Mouse (Mus musculus) Patski (cell line): ENCODE measurements at regions not wholly inside any gene's neighbourhood (a gene's known extent, or its start where the extent isn't known, plus 50 kb on each side); places are given as distances from the start of the nearest gene placed in this dataset.
"Not testable (repeated sequence)": the region's sequence is repeated elsewhere in the genome, so short reads cannot be mapped to it uniquely, and the experiment has no call there.

ENCODE experiments used
- ATAC-seq: fragments of 100-300 bp; one replicate; pipeline ENCODE4 v1.8.0; 2021
- CTCF ChIA-PET: fragments of 350-600 bp; sonication (Branson Sonifier 250); formaldehyde crosslinking; loops from one replicate; lab custom pipeline; 2022; ENCODE audit warnings: inconsistent platforms; lab: Charles Lee
- POLR2A ChIA-PET: fragments of 350-600 bp; sonication (Branson Sonifier 250); formaldehyde crosslinking; loops from one replicate; lab custom pipeline; 2022; ENCODE audit warnings: antibody characterized with exemption, inconsistent platforms; lab: Charles Lee
- DNase-seq: peaks from one replicate; pipeline ENCODE4 v3.0.0-alpha.2; 2011; ENCODE audit warnings: low read depth, low spot score
- H3K27me3 ChIP-seq: fragments of 371-371 bp; one replicate; pipeline ENCODE4 v1.5.1; 2021
- CTCF ChIP-seq: fragments of 100-300 bp; IDR thresholded peaks from one replicate; pipeline ENCODE4 v1.5.1; 2021
- in situ Hi-C: fragments of 300-500 bp; cut with MboI; formaldehyde crosslinking; loops from 3 replicates; pipeline ENCODE4 v1.11.1; 2018; ENCODE audit warnings: low pct_unique_long_range_greater_than_20kb, mixed read lengths

GRCm38 (mm10) chr19:35034408-35034807 is 112.2 kb downstream of the Kif20b start:
- POLR2A ChIA-PET, result no interaction called here
- DNase-seq (no peak), ATAC-seq (no peak)
- peaks cover 7% of the 10 kb centered on the region for H3K27me3 ChIP-seq
- in situ Hi-C loops, result no loop called here
- CTCF ChIA-PET, result no interaction called here
- no peak for TF ChIP-seq CTCF

GRCm38 (mm10) chr19:35045576-35045975 is 123.4 kb downstream of the Kif20b start:
- DNase-seq, result no peak
- no peak for ATAC-seq
- ChIA-PET CTCF (no interaction called here), POLR2A (no interaction called here)
- peaks cover 38% of the 10 kb centered on the region for H3K27me3 ChIP-seq
- TF ChIP-seq CTCF, result no peak
- in situ Hi-C loops, result no loop called here

- ATAC-seq (no peak), DNase-seq (no peak)
- ChIA-PET POLR2A (no interaction called here), CTCF (no interaction called here)
- H3K27me3 ChIP-seq, result peaks cover 61% of the 10 kb centered on the region
- TF ChIP-seq CTCF, result no peak
- in situ Hi-C loops, result no loop called here
Measured at GRCm38 (mm10) chr19:35066352-35066935, 144.3 kb downstream of the Kif20b start.

GRCm38 (mm10) chr19:35081126-35081525 is 159.0 kb downstream of the Kif20b start:
- ChIA-PET POLR2A (no interaction called here), CTCF (no interaction called here)
- peaks cover 26% of the 10 kb centered on the region for H3K27me3 ChIP-seq
- in situ Hi-C loops, result no loop called here
- TF ChIP-seq CTCF, result no peak
- no peak for ATAC-seq
- DNase-seq, result no peak

GRCm38 (mm10) chr19:35101244-35101643 is 179.1 kb downstream of the Kif20b start:
- H3K27me3 ChIP-seq, result peaks cover 35% of the 10 kb centered on the region
- ATAC-seq (no peak), DNase-seq (no peak)
- no peak for TF ChIP-seq CTCF
- CTCF ChIA-PET, result interaction anchor here (1.0 kb wide), 1 partner anchor 9 kb away, joined by 3 read pairs; no protein-coding TSS in a partner anchor
- POLR2A ChIA-PET, result no interaction called here
- in situ Hi-C loops, result no loop called here

GRCm38 (mm10) chr19:35114313-35114712 is 192.2 kb downstream of the Kif20b start:
- TF ChIP-seq CTCF, result no peak
- ATAC-seq (no peak), DNase-seq (no peak)
- ChIA-PET POLR2A (no interaction called here), CTCF (no interaction called here)
- in situ Hi-C loops, result no loop called here
- peaks cover 71% of the 10 kb centered on the region for H3K27me3 ChIP-seq

- ChIA-PET POLR2A (no interaction called here), CTCF (interaction anchor here (0.9 to 1.6 kb wide), 5 partner anchors 17 to 941 kb away, joined by 3 read pairs; no protein-coding TSS in a partner anchor)
- no peak for DNase-seq
- H3K27me3 ChIP-seq, result peaks cover 42% of the 10 kb centered on the region
- TF ChIP-seq CTCF, result peak; percentile 52
- ATAC-seq, result no peak
- in situ Hi-C loops, result loop anchor here (5.0 kb wide), 1 partner anchor 952 kb away; no protein-coding TSS in a partner anchor
Measured at GRCm38 (mm10) chr19:35125278-35125677, 203.1 kb downstream of the Kif20b start.

GRCm38 (mm10) chr19:35126594-35127051 is 204.5 kb downstream of the Kif20b start:
- DNase-seq (no peak), ATAC-seq (no peak)

GRCm38 (mm10) chr19:35128104-35128503 is 205.9 kb downstream of the Kif20b start:
- in situ Hi-C loops, result loop anchor here (5.0 kb wide), 1 partner anchor 949 kb away; no protein-coding TSS in a partner anchor
- DNase-seq (peak; percentile 24), ATAC-seq (peak; percentile 68)
- ChIA-PET CTCF (interaction anchor here (1.7 kb wide), 1 partner anchor 10 kb away, joined by 3 read pairs; no protein-coding TSS in a partner anchor), POLR2A (no interaction called here)
- H3K27me3 ChIP-seq, result peaks cover 44% of the 10 kb centered on the region
- no peak for TF ChIP-seq CTCF

More at GRCm38 (mm10) chr19:35126594-35127051, 204.5 kb downstream of the Kif20b start:
- POLR2A ChIA-PET, result interaction anchor here (0.7 kb wide), 1 partner anchor 970 kb away, joined by 3 read pairs; no protein-coding TSS in a partner anchor
- no peak for TF ChIP-seq CTCF
- in situ Hi-C loops, result loop anchor here (5.0 kb wide), 1 partner anchor 951 kb away; no protein-coding TSS in a partner anchor
- CTCF ChIA-PET, result interaction anchor here (0.9 to 1.7 kb wide), 4 partner anchors 11 to 964 kb away, joined by 3 read pairs; no protein-coding TSS in a partner anchor
- H3K27me3 ChIP-seq, result peaks cover 41% of the 10 kb centered on the region

GRCm38 (mm10) chr19:35143131-35143530 is 221.0 kb downstream of the Kif20b start:
- in situ Hi-C loops, result no loop called here
- no peak for TF ChIP-seq CTCF
- H3K27me3 ChIP-seq, result peaks cover 34% of the 10 kb centered on the region
- DNase-seq (no peak), ATAC-seq (no peak)
- ChIA-PET CTCF (interaction anchor here (1.5 to 1.8 kb wide), 2 partner anchors 9 to 20 kb away, joined by 4 to 5 read pairs; no protein-coding TSS in a partner anchor), POLR2A (no interaction called here)

GRCm38 (mm10) chr19:35143781-35144180 is 221.6 kb downstream of the Kif20b start:
- DNase-seq, result no peak
- peaks cover 34% of the 10 kb centered on the region for H3K27me3 ChIP-seq
- CTCF ChIA-PET, result interaction anchor here (1.5 to 1.8 kb wide), 2 partner anchors 9 to 19 kb away, joined by 4 to 5 read pairs; no protein-coding TSS in a partner anchor
- ATAC-seq, result no peak
- in situ Hi-C loops, result no loop called here
- POLR2A ChIA-PET, result no interaction called here
- no peak for TF ChIP-seq CTCF

GRCm38 (mm10) chr19:35149476-35149875 is 227.3 kb downstream of the Kif20b start:
- in situ Hi-C loops, POLR2A ChIA-PET, DNase-seq, ATAC-seq: not testable (repeated sequence)
- CTCF ChIA-PET, result interaction anchor here (1.5 kb wide), 1 partner anchor 14 kb away, joined by 3 read pairs; no protein-coding TSS in a partner anchor
- peaks cover 21% of the 10 kb centered on the region for H3K27me3 ChIP-seq
